In genomic region chr11:73009531-73010274, GRCm38 (mm10) we compare ENCODE assay signal across 15 mouse cellular contexts. TPM values are rescaled to one million over a fixed set of nuclear protein-coding genes. Genes with fewer than 3 reads are reported as not detected.
DNase-seq lines count a peak whose midpoint lies in the region; ATAC-seq and TF ChIP-seq lines count a peak whose summit lies in the region.
"Had no signal": no experiment of that assay in that cellular context is flagged by ENCODE, and none has a peak within 500 bp of the region (broad histone marks: within the 10 kb centered on the region; RNA-seq: fewer than 3 reads in every experiment).

No protein-coding gene starts in this region.

- peak; percentile 29 for DNase-seq in gastrocnemius, postnatal 25 days
- DNase-seq in gastrocnemius, adult 8-10 months (ENCODE audit: low spot score in 2 of 2) = no peak
- no peak for DNase-seq in stomach, postnatal 0 days (ENCODE audit: low spot score)
- peak; percentile 32 for DNase-seq in retina, embryonic 14.5 days (ENCODE audit: low spot score)
- DNase-seq in thymus, postnatal 4 days = peak; percentile 68
- DNase-seq: heart, adult 2 months; heart, postnatal 10 days; kidney, adult 9 months; lung, postnatal 14 days had no signal

- peak overlapping the region; percentile 25 for H3K4me3 ChIP-seq in stomach, embryonic 15.5 days (replicated peaks)
- H3K4me3 ChIP-seq in stomach, postnatal 0 days (ENCODE audit: low read depth, low read length) = no peak overlapping the region
- H3K4me3 ChIP-seq in neural tube, embryonic 15.5 days (replicated peaks) = no peak overlapping the region
- H3K4me3 ChIP-seq: heart, adult 2 months; limb, embryonic 13.5 days; liver, embryonic 15.5 days; midbrain, embryonic 10.5 days had no signal

- H3K4me1 ChIP-seq in stomach, embryonic 15.5 days = peaks cover 9% of the 10 kb centered on the region; the same call in 1 of the 2 replicates
- H3K4me1 ChIP-seq in stomach, postnatal 0 days (replicated peaks; ENCODE audit: control insufficient read depth, insufficient read depth) = no peaks in the 10 kb centered on the region
- 0 out of 2 replicates have a peak, but pooled peaks cover 2% of the 10 kb centered on the region for H3K4me1 ChIP-seq in neural tube, embryonic 15.5 days
- H3K4me1 ChIP-seq: limb, embryonic 13.5 days; liver, embryonic 15.5 days had no signal

- 61% methylated on average over 13 of the region's 13 CpGs for WGBS in stomach, embryonic 15.5 days
- 60% methylated on average over 13 of the region's 13 CpGs for WGBS in stomach, postnatal 0 days
- WGBS in neural tube, embryonic 15.5 days = 57% methylated on average over 13 of the region's 13 CpGs

- H3K27ac ChIP-seq in stomach, embryonic 15.5 days = 0 out of 2 replicates have a peak overlapping the region, but pooled peaks have one; percentile 18
- no peak overlapping the region for H3K27ac ChIP-seq in stomach, postnatal 0 days (replicated peaks)
- no peak overlapping the region for H3K27ac ChIP-seq in neural tube, embryonic 15.5 days (replicated peaks)
- H3K27ac ChIP-seq: heart, adult 2 months; limb, embryonic 13.5 days; liver, embryonic 15.5 days; midbrain, embryonic 10.5 days had no signal

- ATAC-seq in stomach, embryonic 15.5 days (ENCODE audit: insufficient read depth, low FRiP score, low read depth) = no peak
- no peak for ATAC-seq in stomach, postnatal 0 days (ENCODE audit: low FRiP score, low TSS enrichment)
- ATAC-seq in neural tube, embryonic 15.5 days (ENCODE audit: low FRiP score) = no peak
- no peak for ATAC-seq in megakaryocyte-erythroid progenitor cell, adult 5-6 weeks (replicated peaks; ENCODE audit: low FRiP score, low TSS enrichment, poor library complexity, severe bottlenecking)

- no peaks in the 10 kb centered on the region for H3K27me3 ChIP-seq in stomach, embryonic 15.5 days (replicated peaks)
- H3K27me3 ChIP-seq in stomach, postnatal 0 days (ENCODE audit: control insufficient read depth, insufficient read depth, low read length) = no peaks in the 10 kb centered on the region
- 0 out of 2 replicates have a peak, but pooled peaks cover 7% of the 10 kb centered on the region for H3K27me3 ChIP-seq in neural tube, embryonic 15.5 days (replicated peaks)

- H3K9ac ChIP-seq in stomach, embryonic 15.5 days = no peak overlapping the region
- no peak overlapping the region for H3K9ac ChIP-seq in stomach, postnatal 0 days (ENCODE audit: low read length)
- no peak overlapping the region for H3K9ac ChIP-seq in neural tube, embryonic 15.5 days (replicated peaks)
- H3K9ac ChIP-seq: limb, embryonic 13.5 days; liver, embryonic 15.5 days had no signal

- TF ChIP-seq CTCF in stomach, postnatal 0 days (IDR thresholded peaks at IDR 0.05; ENCODE audit: low read depth) = no peak

- TF ChIP-seq EP300 in stomach, postnatal 0 days (optimal IDR thresholded peaks at IDR 0.05) = no peak

- no peak overlapping the region for H3K4me2 ChIP-seq in stomach, embryonic 15.5 days
- no peak overlapping the region for H3K4me2 ChIP-seq in stomach, postnatal 0 days (replicated peaks; ENCODE audit: low read depth)
- H3K4me2 ChIP-seq in neural tube, embryonic 15.5 days = no peak overlapping the region
- H3K4me2 ChIP-seq: limb, embryonic 13.5 days; liver, embryonic 15.5 days had no signal

- H3K36me3 ChIP-seq in stomach, embryonic 15.5 days = no peaks in the 10 kb centered on the region
- H3K36me3 ChIP-seq in stomach, postnatal 0 days (ENCODE audit: control insufficient read depth, insufficient read depth, low read length) = no peaks in the 10 kb centered on the region
- no peaks in the 10 kb centered on the region for H3K36me3 ChIP-seq in neural tube, embryonic 15.5 days
- H3K36me3 ChIP-seq: limb, embryonic 13.5 days; liver, embryonic 15.5 days; midbrain, embryonic 10.5 days had no signal

- H3K9me3 ChIP-seq in stomach, embryonic 15.5 days = no peaks in the 10 kb centered on the region
- no peaks in the 10 kb centered on the region for H3K9me3 ChIP-seq in stomach, postnatal 0 days (ENCODE audit: control insufficient read depth, low read length)
- no peaks in the 10 kb centered on the region for H3K9me3 ChIP-seq in neural tube, embryonic 15.5 days (replicated peaks)
- H3K9me3 ChIP-seq: limb, embryonic 13.5 days; liver, embryonic 15.5 days; midbrain, embryonic 10.5 days had no signal

RNA-seq across cellular contexts. Expression of gene Camkk1, which starts 9.1 kb away (rescaled TPM):
- 1 to 10 TPM in 1 of 2 experiments, under 1 TPM in 1; 1.00 to 1.2 TPM for total RNA-seq in gastrocnemius, postnatal 25 days (2021)
- total RNA-seq in gastrocnemius, adult 8-10 months (2022) = under 1 TPM; 0.22 to 0.32 (median 0.28) TPM
- 10.6 and 10.9 TPM in 2 replicates for polyA plus RNA-seq in stomach, embryonic 15.5 days (2015; fragmentation: Nextera tagmentation; extraction: Ambion mirVana)
- polyA plus RNA-seq in stomach, postnatal 0 days (2015; fragmentation: Nextera tagmentation; extraction: Ambion mirVana) = 6.7 and 7.1 TPM in 2 replicates
- polyA plus RNA-seq in neural tube, embryonic 15.5 days (2015; fragmentation: Nextera tagmentation; extraction: Ambion mirVana) = 30.9 and 34.7 TPM in 2 replicates
- 0.12 and 0.28 TPM in 2 replicates for total RNA-seq in megakaryocyte-erythroid progenitor cell, adult 5-6 weeks (2014; fragmentation: Nextera tagmentation)
- total RNA-seq in megakaryocyte-erythroid progenitor cell, adult 5-6 weeks (2017) = 0.53 TPM in 1 of 2 replicates, not detected in the other

RNA-seq across cellular contexts. Expression of gene P2rx1, which starts 10.8 kb away (rescaled TPM):
- total RNA-seq in gastrocnemius, postnatal 25 days (2021) = 1 to 10 TPM in 1 of 2 experiments, under 1 TPM in 1; 0.31 to 1.6 TPM
- total RNA-seq in gastrocnemius, adult 8-10 months (2022) = under 1 TPM; 0.24 to 0.52 (median 0.34) TPM
- polyA plus RNA-seq in stomach, embryonic 15.5 days (2015; fragmentation: Nextera tagmentation; extraction: Ambion mirVana) = 33.7 and 52.1 TPM in 2 replicates
- polyA plus RNA-seq in stomach, postnatal 0 days (2015; fragmentation: Nextera tagmentation; extraction: Ambion mirVana) = 0.97 and 0.98 TPM in 2 replicates
- 0.47 and 3.3 TPM in 2 replicates for polyA plus RNA-seq in neural tube, embryonic 15.5 days (2015; fragmentation: Nextera tagmentation; extraction: Ambion mirVana)
- total RNA-seq in megakaryocyte-erythroid progenitor cell, adult 5-6 weeks (2014; fragmentation: Nextera tagmentation) = 1.8 and 3.1 TPM in 2 replicates
- 2.2 TPM in 1 of 2 replicates, not detected in the other for total RNA-seq in megakaryocyte-erythroid progenitor cell, adult 5-6 weeks (2017)

RNA-seq across cellular contexts. Expression of gene Ncbp3, which starts 37.9 kb away (rescaled TPM):
- 1 to 10 TPM; 2.8 to 3.1 TPM for total RNA-seq in gastrocnemius, postnatal 25 days (2021)
- total RNA-seq in gastrocnemius, adult 8-10 months (2022) = 1 to 10 TPM; 2.3 to 3.3 (median 2.9) TPM
- polyA plus RNA-seq in stomach, embryonic 15.5 days (2015; fragmentation: Nextera tagmentation; extraction: Ambion mirVana) = 10.4 and 12.0 TPM in 2 replicates
- polyA plus RNA-seq in stomach, postnatal 0 days (2015; fragmentation: Nextera tagmentation; extraction: Ambion mirVana) = 4.9 TPM in 2 replicates
- polyA plus RNA-seq in neural tube, embryonic 15.5 days (2015; fragmentation: Nextera tagmentation; extraction: Ambion mirVana) = 9.1 and 10.1 TPM in 2 replicates
- total RNA-seq in megakaryocyte-erythroid progenitor cell, adult 5-6 weeks (2014; fragmentation: Nextera tagmentation) = 12.5 and 12.7 TPM in 2 replicates
- 16.4 and 19.1 TPM in 2 replicates for total RNA-seq in megakaryocyte-erythroid progenitor cell, adult 5-6 weeks (2017)

RNA-seq across cellular contexts. Expression of gene Atp2a3, which starts 48.7 kb away (rescaled TPM):
- 10 to 100 TPM in 1 of 2 experiments, 1 to 10 TPM in 1; 7.2 to 12.9 TPM for total RNA-seq in gastrocnemius, postnatal 25 days (2021)
- total RNA-seq in gastrocnemius, adult 8-10 months (2022) = 1 to 10 TPM; 3.4 to 6.6 (median 4.9) TPM
- 18.9 and 20.6 TPM in 2 replicates for polyA plus RNA-seq in stomach, embryonic 15.5 days (2015; fragmentation: Nextera tagmentation; extraction: Ambion mirVana)
- 19.6 and 21.9 TPM in 2 replicates for polyA plus RNA-seq in stomach, postnatal 0 days (2015; fragmentation: Nextera tagmentation; extraction: Ambion mirVana)
- 0.75 and 12.6 TPM in 2 replicates for polyA plus RNA-seq in neural tube, embryonic 15.5 days (2015; fragmentation: Nextera tagmentation; extraction: Ambion mirVana)
- 16.4 and 28.3 TPM in 2 replicates for total RNA-seq in megakaryocyte-erythroid progenitor cell, adult 5-6 weeks (2014; fragmentation: Nextera tagmentation)
- 14.9 and 15.7 TPM in 2 replicates for total RNA-seq in megakaryocyte-erythroid progenitor cell, adult 5-6 weeks (2017)

Comparison
In these comparisons a context has a peak if more than half of its experiments do, and no peak if none do; other contexts are left out.
1. DNase-seq: peak in gastrocnemius, postnatal 25 days (single experiment), retina, embryonic 14.5 days (single experiment) and thymus, postnatal 4 days (single experiment); none in gastrocnemius, adult 8-10 months (0 of 2) and stomach, postnatal 0 days (single experiment).